Mouse (Mus musculus): ENCODE results near the gene Rpl7l1.

- TF ChIP-seq GATA1 (IDR thresholded peaks at IDR 0.05; ENCODE audit: borderline replicate concordance, low read length) (no peak), FLI1 (IDR thresholded peaks at IDR 0.05; ENCODE audit: low read length) (no peak)
Measured at GRCm38 (mm10) chr17:46782341-46783221, at the start of gene Rpl7l1.
